Mouse (Mus musculus) hindbrain, embryonic 16.5 days (tissue): ENCODE measurements around the gene Gm21974. TPM values are rescaled to one million over a fixed set of nuclear protein-coding genes. Genes with fewer than 3 reads are reported as not detected.

Experiments used
- ATAC-seq: fragments of 200-750 bp; cut with Nextera tagmentation; 2 replicates; pipeline ENCODE4 v1.8.0; 2017; ENCODE audit warnings: moderate TSS enrichment, moderate library complexity
- H3K27ac ChIP-seq: fragments of 300-500 bp; sonication (generic); 2 replicates; pipeline ENCODE4 v1.5.1; 2014; ENCODE audit warnings: low read depth, mild to moderate bottlenecking, control low read depth, low read length, moderate library complexity
- H3K27me3 ChIP-seq: fragments of 300-500 bp; sonication (generic); replicated peaks from 2 replicates; pipeline ENCODE4 v1.6.1; 2014; ENCODE audit warnings: low read length; ENCODE audit not compliant: control insufficient read depth, insufficient read depth
- H3K36me3 ChIP-seq: fragments of 300-500 bp; sonication (generic); 2 replicates; pipeline ENCODE4 v1.6.1; 2014; ENCODE audit warnings: mild to moderate bottlenecking, low read length, moderate library complexity, mixed read lengths; ENCODE audit not compliant: control insufficient read depth, insufficient read depth
- H3K4me1 ChIP-seq: fragments of 300-500 bp; sonication (generic); 2 replicates; pipeline ENCODE4 v1.6.1; 2014; ENCODE audit warnings: low read depth, low read length; ENCODE audit not compliant: control insufficient read depth, insufficient read depth
- H3K4me2 ChIP-seq: fragments of 300-500 bp; sonication (generic); 2 replicates; pipeline ENCODE4 v1.6.1; 2014; ENCODE audit warnings: mild to moderate bottlenecking, low read length, control low read depth, moderate library complexity
- H3K4me3 ChIP-seq: fragments of 300-500 bp; sonication (generic); 2 replicates; pipeline ENCODE4 v1.5.1; 2014; ENCODE audit warnings: mild to moderate bottlenecking, low read length, control low read depth, moderate library complexity
- H3K9ac ChIP-seq: fragments of 300-500 bp; sonication (generic); 2 replicates; pipeline ENCODE4 v1.6.1; 2014; ENCODE audit warnings: low read depth, mild to moderate bottlenecking, control low read depth, low read length, moderate library complexity
- H3K9me3 ChIP-seq: fragments of 300-500 bp; sonication (generic); 2 replicates; pipeline ENCODE4 v1.6.1; 2014; ENCODE audit warnings: mild to moderate bottlenecking, low read length, moderate library complexity; ENCODE audit not compliant: control insufficient read depth
- WGBS: fragments of 180-500 bp; shearing (Covaris S2); extraction: QIAGEN DNeasy Blood & Tissue Kit; methylation state at CpG from one replicate; pipeline ENCODE4 v1.1.7; 2014; 5-methylcytosine and 5-hydroxymethylcytosine counted together
- polyA plus RNA-seq: library from polyadenylated mRNA; unstranded; fragments of >200 nt; fragmentation: Nextera tagmentation; extraction: Ambion mirVana; gene quantifications from 2 replicates; pipeline ENCODE4 v1.2.1, GENCODE M21; 2015

Gene Gm21974
- polyA plus RNA-seq, 1 experiment from 2014 or later: not detected

- H3K36me3 ChIP-seq: peaks cover 4% of the 10 kb centered on the region
- H3K4me3 ChIP-seq: no peak overlapping the region
- H3K4me1 ChIP-seq: no peaks in the 10 kb centered on the region
- 92% methylated on average over 6 of the region's 6 CpGs for WGBS
- H3K27me3 ChIP-seq: peaks cover 1% of the 10 kb centered on the region
- H3K4me2 ChIP-seq: no peak overlapping the region
- no peak overlapping the region for H3K9ac ChIP-seq
- no peak overlapping the region for H3K27ac ChIP-seq
- ATAC-seq: no peak
- H3K9me3 ChIP-seq: no peaks in the 10 kb centered on the region
Observed at GRCm38 (mm10) chr7:127922451-127923275, 27.4 kb upstream of the Gm21974 start.

GRCm38 (mm10) chr7:127921516-127921915 is 26.3 kb upstream of the Gm21974 start:
- no peak overlapping the region for H3K4me2 ChIP-seq
- H3K27ac ChIP-seq: no peak overlapping the region
- no peak overlapping the region for H3K4me3 ChIP-seq
- no peaks in the 10 kb centered on the region for H3K4me1 ChIP-seq
- H3K36me3 ChIP-seq: peaks cover 8% of the 10 kb centered on the region
- 66% methylated on average over 8 of the region's 8 CpGs for WGBS
- no peak for ATAC-seq
- no peaks in the 10 kb centered on the region for H3K9me3 ChIP-seq
- no peak overlapping the region for H3K9ac ChIP-seq
- no peaks in the 10 kb centered on the region for H3K27me3 ChIP-seq

GRCm38 (mm10) chr7:127919290-127919689 is 24.0 kb upstream of the Gm21974 start:
- no peak overlapping the region for H3K4me2 ChIP-seq
- H3K27ac ChIP-seq: no peak overlapping the region
- WGBS: 81% methylated on average over 7 of the region's 7 CpGs
- H3K4me1 ChIP-seq: no peaks in the 10 kb centered on the region
- no peak overlapping the region for H3K4me3 ChIP-seq
- H3K36me3 ChIP-seq: peaks cover 8% of the 10 kb centered on the region
- no peak overlapping the region for H3K9ac ChIP-seq
- no peaks in the 10 kb centered on the region for H3K9me3 ChIP-seq
- no peaks in the 10 kb centered on the region for H3K27me3 ChIP-seq
- ATAC-seq: no peak

- H3K9ac ChIP-seq: no peak overlapping the region
- peaks cover 8% of the 10 kb centered on the region for H3K36me3 ChIP-seq
- no peak for ATAC-seq
- 57% methylated on average over 3 of the region's 3 CpGs for WGBS
- no peak overlapping the region for H3K4me2 ChIP-seq
- H3K4me1 ChIP-seq: peaks cover 1% of the 10 kb centered on the region
- no peak overlapping the region for H3K27ac ChIP-seq
- no peaks in the 10 kb centered on the region for H3K27me3 ChIP-seq
- H3K9me3 ChIP-seq: no peaks in the 10 kb centered on the region
- H3K4me3 ChIP-seq: no peak overlapping the region
Observed at GRCm38 (mm10) chr7:127918203-127918602, 22.9 kb upstream of the Gm21974 start.

GRCm38 (mm10) chr7:127915293-127915692 is 20.0 kb upstream of the Gm21974 start:
- Histone ChIP-seq H3K27ac (no peak overlapping the region), H3K36me3 (peaks cover 8% of the 10 kb centered on the region), H3K9me3 (no peaks in the 10 kb centered on the region), H3K4me1 (peaks cover 8% of the 10 kb centered on the region), H3K9ac (no peak overlapping the region), H3K4me2 (no peak overlapping the region), H3K27me3 (no peaks in the 10 kb centered on the region), H3K4me3 (no peak overlapping the region)
- WGBS: 91% methylated on average over 12 of the region's 12 CpGs
- no peak for ATAC-seq

- 21% methylated on average over 4 of the region's 4 CpGs for WGBS
- Histone ChIP-seq H3K9me3 (no peaks in the 10 kb centered on the region), H3K4me1 (peaks cover 8% of the 10 kb centered on the region), H3K9ac (peak overlapping the region; percentile 87), H3K4me3 (peak overlapping the region; percentile 96), H3K36me3 (peaks cover 20% of the 10 kb centered on the region), H3K27ac (no peak overlapping the region; the same call in 1 of the 2 replicates), H3K27me3 (no peaks in the 10 kb centered on the region), H3K4me2 (peak overlapping the region; percentile 92)
- no peak for ATAC-seq
Observed at GRCm38 (mm10) chr7:127912938-127913337, 17.7 kb upstream of the Gm21974 start.

- Histone ChIP-seq H3K4me2 (peak within 1 kb of the TSS; percentile 92), H3K36me3 (peaks cover 26% of the 10 kb centered on the region), H3K9me3 (no peaks in the 10 kb centered on the region), H3K27ac (peak within 1 kb of the TSS; percentile 86), H3K27me3 (no peaks in the 10 kb centered on the region), H3K4me3 (peak within 1 kb of the TSS; percentile 96), H3K9ac (peak within 1 kb of the TSS; percentile 87), H3K4me1 (peaks cover 8% of the 10 kb centered on the region)
- ATAC-seq: peak; percentile 97
- WGBS: under 1% methylated on average over 39 of the region's 40 CpGs
Observed at GRCm38 (mm10) chr7:127912190-127912871, 17.1 kb upstream of the Gm21974 start, which contains the start of gene Kat8. Kat8 (plus strand) TSS chr7:127912516.

GRCm38 (mm10) chr7:127908656-127909055 is 13.4 kb upstream of the Gm21974 start:
- peaks cover 24% of the 10 kb centered on the region for H3K36me3 ChIP-seq
- H3K27ac ChIP-seq: no peak overlapping the region
- ATAC-seq: no peak
- no peak overlapping the region for H3K9ac ChIP-seq
- no peak overlapping the region for H3K4me2 ChIP-seq
- no peaks in the 10 kb centered on the region for H3K9me3 ChIP-seq
- H3K27me3 ChIP-seq: no peaks in the 10 kb centered on the region
- H3K4me1 ChIP-seq: peaks cover 17% of the 10 kb centered on the region
- 93% methylated on average over 4 of the region's 4 CpGs for WGBS
- no peak overlapping the region for H3K4me3 ChIP-seq

GRCm38 (mm10) chr7:127907939-127908338 is 12.7 kb upstream of the Gm21974 start:
- Histone ChIP-seq H3K9ac (no peak overlapping the region), H3K9me3 (no peaks in the 10 kb centered on the region), H3K27ac (no peak overlapping the region), H3K4me2 (no peak overlapping the region), H3K4me1 (peaks cover 14% of the 10 kb centered on the region), H3K27me3 (no peaks in the 10 kb centered on the region), H3K36me3 (peaks cover 24% of the 10 kb centered on the region), H3K4me3 (no peak overlapping the region)
- no peak for ATAC-seq
- 94% methylated on average over 12 of the region's 12 CpGs for WGBS
